Mouse (Mus musculus) megakaryocyte progenitor cell, adult 5-6 weeks (primary cell): ENCODE results near the gene Nectin2. TPM values are rescaled to one million over a fixed set of nuclear protein-coding genes. Genes with fewer than 3 reads are reported as not detected.
A peak's percentile ranks its signal among the peaks of the same experiment; 100 is the strongest.
"Not testable (repeated sequence)": the region's sequence is repeated elsewhere in the genome, so short reads cannot be mapped to it uniquely, and the experiment has no call there.

Source experiments
- ATAC-seq: replicated peaks from 2 replicates; pipeline ENCODE4 v1.8.0; 2016; ENCODE audit warnings: mild to moderate bottlenecking, moderate TSS enrichment, inconsistent platforms; ENCODE audit not compliant: poor library complexity
- total RNA-seq, 2 experiments: library from RNA; stranded (forward) in 1 of 2; stranded (reverse) in 1 of 2; fragments of 157-497, 149-512 nt in 1 of 2; fragments of 200-1000 nt in 1 of 2; gene quantifications; 2 replicates each; pipeline versions ENCODE4 v1.2.3 to v1.2.4; 2015 to 2017

The Nectin2 gene
- total RNA-seq (2015) (0.95 and 2.2 TPM in 2 replicates), total RNA-seq (2017) (0.78 and 1.0 TPM in 2 replicates)

- peak; percentile 66 for ATAC-seq
Observed at GRCm38 (mm10) chr7:19750217-19751069, at the start of gene Nectin2. Gene Nectin2 (minus strand): TSS chr7:19750483.

GRCm38 (mm10) chr7:19796697-19797588, 46.7 kb upstream of the Nectin2 start, which contains the start of gene Cblc:
Gene Cblc (minus strand): TSS chr7:19796809.
- ATAC-seq: peak; percentile 96

- ATAC-seq: no peak
Observed at GRCm38 (mm10) chr7:19796254-19796653, 46.0 kb upstream of the Nectin2 start.

GRCm38 (mm10) chr7:19795236-19795635, 45.0 kb upstream of the Nectin2 start:
- no peak for ATAC-seq

GRCm38 (mm10) chr7:19792701-19793630, 42.7 kb upstream of the Nectin2 start:
- no peak for ATAC-seq

GRCm38 (mm10) chr7:19791504-19791903, 41.2 kb upstream of the Nectin2 start:
- ATAC-seq: not testable (repeated sequence)

GRCm38 (mm10) chr7:19789904-19790347, 39.6 kb upstream of the Nectin2 start:
- peak; percentile 93 for ATAC-seq

GRCm38 (mm10) chr7:19785874-19786458, 35.7 kb upstream of the Nectin2 start:
- no peak for ATAC-seq

- ATAC-seq: peak; percentile 57; the same call in 1 of the 2 replicates
Observed at GRCm38 (mm10) chr7:19784764-19785535, 34.7 kb upstream of the Nectin2 start.

GRCm38 (mm10) chr7:19783630-19784029, 33.3 kb upstream of the Nectin2 start:
- ATAC-seq: no peak

- peak; percentile 63 for ATAC-seq
Observed at GRCm38 (mm10) chr7:19782645-19783044, 32.4 kb upstream of the Nectin2 start.

GRCm38 (mm10) chr7:19781741-19782140, 31.5 kb upstream of the Nectin2 start:
- no peak for ATAC-seq

GRCm38 (mm10) chr7:19779903-19780302, 29.6 kb upstream of the Nectin2 start:
- ATAC-seq: 0 out of 2 replicates have a peak, but pooled peaks have one; percentile 21

GRCm38 (mm10) chr7:19778645-19779044, 28.4 kb upstream of the Nectin2 start:
- no peak for ATAC-seq

- ATAC-seq: no peak
Observed at GRCm38 (mm10) chr7:19777049-19777723, 26.9 kb upstream of the Nectin2 start.

- no peak for ATAC-seq
Observed at GRCm38 (mm10) chr7:19771682-19772081, 21.4 kb upstream of the Nectin2 start.

- ATAC-seq: no peak
Observed at GRCm38 (mm10) chr7:19770984-19771391, 20.7 kb upstream of the Nectin2 start, which contains the start of gene Bcam. Gene Bcam (minus strand): TSS chr7:19771016.

- peak; percentile 74 for ATAC-seq
Observed at GRCm38 (mm10) chr7:19770375-19770754, 20.1 kb upstream of the Nectin2 start.
